Mouse (Mus musculus) ZHBTc4 (cell line): ENCODE measurements around the gene Pprc1.

Experiments
- DNase-seq: peaks from one replicate; pipeline ENCODE4 v3.0.0-alpha.2; 2011; ENCODE audit warnings: low read depth, low spot score

Pprc1 gene

GRCm38 (mm10) chr19:46110781-46111180, 66.1 kb downstream of the Pprc1 start:
- no peak for DNase-seq

- no peak for DNase-seq
These were observed 69.9 kb downstream of the Pprc1 start for GRCm38 (mm10) chr19:46114617-46115016.

GRCm38 (mm10) chr19:46119458-46119857, 74.8 kb downstream of the Pprc1 start:
- no peak for DNase-seq

- no peak for DNase-seq
These were observed 76.2 kb downstream of the Pprc1 start for GRCm38 (mm10) chr19:46120872-46121271.
